Mouse (Mus musculus) limb, embryonic 11.5 days (tissue): ENCODE measurements around the gene Nr3c2. TPM values are rescaled to one million over a fixed set of nuclear protein-coding genes. Genes with fewer than 3 reads are reported as not detected.

Source experiments
- ATAC-seq: fragments of 200-750 bp; cut with Nextera tagmentation; 2 replicates; pipeline ENCODE4 v1.8.0; 2017; ENCODE audit warnings: low read depth; ENCODE audit not compliant: insufficient number of reproducible peaks, low FRiP score, low TSS enrichment
- DNase-seq: peaks from one replicate; pipeline ENCODE4 v3.0.0-alpha.2; 2015; ENCODE audit warnings: low spot score
- H3K27ac ChIP-seq: fragments of 300-500 bp; sonication (generic); replicated peaks from 2 replicates; pipeline ENCODE4 v1.5.1; 2014; ENCODE audit warnings: low read depth, mild to moderate bottlenecking, low read length
- H3K27me3 ChIP-seq: fragments of 300-500 bp; sonication (generic); 2 replicates; pipeline ENCODE4 v1.6.1; 2014; ENCODE audit warnings: mild to moderate bottlenecking, low read length, mixed read lengths; ENCODE audit not compliant: control insufficient read depth, insufficient read depth
- H3K36me3 ChIP-seq: fragments of 300-500 bp; sonication (generic); 2 replicates; pipeline ENCODE4 v1.6.1; 2014; ENCODE audit warnings: mild to moderate bottlenecking, low read length, moderate library complexity, mixed read lengths; ENCODE audit not compliant: control insufficient read depth, insufficient read depth
- H3K4me1 ChIP-seq: fragments of 300-500 bp; sonication (generic); 2 replicates; pipeline ENCODE4 v1.6.1; 2014; ENCODE audit warnings: low read length, mixed read lengths; ENCODE audit not compliant: control insufficient read depth, insufficient read depth
- H3K4me2 ChIP-seq: fragments of 300-500 bp; sonication (generic); 2 replicates; pipeline ENCODE4 v1.6.1; 2014; ENCODE audit warnings: low read depth, mild to moderate bottlenecking, moderate library complexity; ENCODE audit not compliant: severe bottlenecking
- H3K4me3 ChIP-seq: fragments of 300-500 bp; sonication (generic); 2 replicates; pipeline ENCODE4 v1.5.1; 2014; ENCODE audit warnings: low read depth, low read length
- H3K9ac ChIP-seq: fragments of 300-500 bp; sonication (generic); 2 replicates; pipeline ENCODE4 v1.6.1; 2014; ENCODE audit warnings: mild to moderate bottlenecking, low read length
- H3K9me3 ChIP-seq: fragments of 300-500 bp; sonication (generic); 2 replicates; pipeline ENCODE4 v1.6.1; 2016; ENCODE audit warnings: low read length; ENCODE audit not compliant: control insufficient read depth
- WGBS: fragments of 180-500 bp; shearing (Covaris S2); extraction: QIAGEN DNeasy Blood & Tissue Kit; methylation state at CpG from one replicate; pipeline ENCODE4 v1.1.7; 2014; 5-methylcytosine and 5-hydroxymethylcytosine counted together
- polyA plus RNA-seq: library from polyadenylated mRNA; unstranded; fragments of >200 nt; fragmentation: Nextera tagmentation; extraction: Ambion mirVana; gene quantifications from 2 replicates; pipeline ENCODE4 v1.2.1, GENCODE M21; 2014

Nr3c2 gene
- polyA plus RNA-seq = 0.37 and 1.0 TPM in 2 replicates

- peaks cover 17% of the 10 kb centered on the region for H3K4me1 ChIP-seq
- H3K36me3 ChIP-seq = no peaks in the 10 kb centered on the region
- H3K9me3 ChIP-seq = no peaks in the 10 kb centered on the region
- WGBS = 0% methylated on average over 38 of the region's 47 CpGs
- H3K27me3 ChIP-seq = peaks cover 42% of the 10 kb centered on the region
- ATAC-seq (no peak), DNase-seq (peak; percentile 54)
- H3K27ac ChIP-seq = no peak within 1 kb of the TSS
- peak within 1 kb of the TSS; percentile 95 for H3K4me2 ChIP-seq
- H3K9ac ChIP-seq = peak within 1 kb of the TSS; percentile 49
- peak within 1 kb of the TSS; percentile 56 for H3K4me3 ChIP-seq
These were observed at the start of gene Nr3c2 for GRCm38 (mm10) chr8:76899411-76900154. TSS of gene Nr3c2 (plus strand) at chr8:76899442.

GRCm38 (mm10) chr8:76858534-76858933 is 40.7 kb upstream of the Nr3c2 start:
- Histone ChIP-seq H3K9me3 (no peaks in the 10 kb centered on the region), H3K4me3 (no peak overlapping the region), H3K4me1 (no peaks in the 10 kb centered on the region), H3K9ac (no peak overlapping the region), H3K4me2 (no peak overlapping the region), H3K27me3 (no peaks in the 10 kb centered on the region), H3K27ac (no peak overlapping the region), H3K36me3 (no peaks in the 10 kb centered on the region)
- no peak for ATAC-seq
- 84% methylated on average over 2 of the region's 2 CpGs for WGBS
- DNase-seq = no peak

- no peaks in the 10 kb centered on the region for H3K36me3 ChIP-seq
- no peak overlapping the region for H3K4me2 ChIP-seq
- DNase-seq (no peak), ATAC-seq (no peak)
- H3K4me1 ChIP-seq = no peaks in the 10 kb centered on the region
- H3K27ac ChIP-seq = no peak overlapping the region
- H3K4me3 ChIP-seq = no peak overlapping the region
- H3K9ac ChIP-seq = no peak overlapping the region
- H3K9me3 ChIP-seq = no peaks in the 10 kb centered on the region
- no peaks in the 10 kb centered on the region for H3K27me3 ChIP-seq
These were observed 39.5 kb upstream of the Nr3c2 start for GRCm38 (mm10) chr8:76859709-76860108.

GRCm38 (mm10) chr8:76863066-76863465 is 36.2 kb upstream of the Nr3c2 start:
- Histone ChIP-seq H3K4me2 (no peak overlapping the region), H3K27me3 (no peaks in the 10 kb centered on the region), H3K9me3 (no peaks in the 10 kb centered on the region), H3K4me1 (no peaks in the 10 kb centered on the region), H3K36me3 (no peaks in the 10 kb centered on the region), H3K27ac (no peak overlapping the region), H3K9ac (no peak overlapping the region), H3K4me3 (no peak overlapping the region)
- 91% methylated on average over 1 of the region's 1 CpGs for WGBS
- DNase-seq = no peak
- ATAC-seq = no peak

GRCm38 (mm10) chr8:76876809-76877208 is 22.4 kb upstream of the Nr3c2 start:
- 93% methylated on average over 2 of the region's 2 CpGs for WGBS
- no peak overlapping the region for H3K4me2 ChIP-seq
- no peaks in the 10 kb centered on the region for H3K4me1 ChIP-seq
- DNase-seq (no peak), ATAC-seq (no peak)
- no peaks in the 10 kb centered on the region for H3K36me3 ChIP-seq
- no peak overlapping the region for H3K9ac ChIP-seq
- H3K9me3 ChIP-seq = no peaks in the 10 kb centered on the region
- no peak overlapping the region for H3K27ac ChIP-seq
- no peaks in the 10 kb centered on the region for H3K27me3 ChIP-seq
- H3K4me3 ChIP-seq = no peak overlapping the region

- Histone ChIP-seq H3K27ac (no peak overlapping the region), H3K9me3 (no peaks in the 10 kb centered on the region), H3K9ac (no peak overlapping the region), H3K4me1 (peaks cover 17% of the 10 kb centered on the region), H3K4me3 (no peak overlapping the region), H3K4me2 (no peak overlapping the region), H3K27me3 (peaks cover 28% of the 10 kb centered on the region), H3K36me3 (no peaks in the 10 kb centered on the region)
- ATAC-seq (no peak), DNase-seq (no peak)
- WGBS = 0% methylated on average over 2 of the region's 2 CpGs
These were observed 2.2 kb upstream of the Nr3c2 start for GRCm38 (mm10) chr8:76897050-76897449.

GRCm38 (mm10) chr8:76898721-76899410 is 376 bp upstream of the Nr3c2 start:
- Histone ChIP-seq H3K36me3 (no peaks in the 10 kb centered on the region), H3K4me3 (peak overlapping the region; percentile 56), H3K4me1 (peaks cover 17% of the 10 kb centered on the region), H3K27me3 (peaks cover 41% of the 10 kb centered on the region), H3K9me3 (no peaks in the 10 kb centered on the region), H3K27ac (no peak overlapping the region), H3K4me2 (peak overlapping the region; percentile 95), H3K9ac (peak overlapping the region; percentile 49)
- ATAC-seq (peak; percentile 9; the same call in 1 of the 2 replicates), DNase-seq (peak; percentile 61)
- WGBS = under 1% methylated on average over 38 of the region's 60 CpGs

- peak; percentile 62 for DNase-seq
- Histone ChIP-seq H3K36me3 (no peaks in the 10 kb centered on the region), H3K4me1 (peaks cover 17% of the 10 kb centered on the region), H3K27ac (no peak overlapping the region), H3K4me2 (peak overlapping the region; percentile 95), H3K27me3 (peaks cover 45% of the 10 kb centered on the region), H3K9ac (no peak overlapping the region), H3K9me3 (no peaks in the 10 kb centered on the region), H3K4me3 (peak overlapping the region; percentile 56)
- no peak for ATAC-seq
- WGBS = under 1% methylated on average over 58 of the region's 58 CpGs
These were observed 1.2 kb downstream of the Nr3c2 start for GRCm38 (mm10) chr8:76900155-76901141.
